Mouse (Mus musculus) limb, embryonic 15.5 days (tissue): ENCODE measurements around the gene Zcrb1. TPM values are rescaled to one million over a fixed set of nuclear protein-coding genes. Genes with fewer than 3 reads are reported as not detected.

Experiments
- ATAC-seq: fragments of 200-750 bp; cut with Nextera tagmentation; 2 replicates; pipeline ENCODE4 v1.8.0; 2017; ENCODE audit warnings: low read depth, moderate TSS enrichment; ENCODE audit not compliant: insufficient number of reproducible peaks, low FRiP score, low TSS enrichment
- H3K27ac ChIP-seq: fragments of 300-500 bp; sonication (generic); 2 replicates; pipeline ENCODE4 v1.5.1; 2015; ENCODE audit warnings: moderate library complexity, mild to moderate bottlenecking, inconsistent platforms
- H3K27me3 ChIP-seq: fragments of 300-500 bp; sonication (generic); 2 replicates; pipeline ENCODE4 v1.6.1; 2015; ENCODE audit warnings: inconsistent platforms
- H3K36me3 ChIP-seq: fragments of 300-500 bp; sonication (generic); 2 replicates; pipeline ENCODE4 v1.6.1; 2015; ENCODE audit warnings: inconsistent platforms
- H3K4me1 ChIP-seq: fragments of 300-500 bp; sonication (generic); 2 replicates; pipeline ENCODE4 v1.6.1; 2015; ENCODE audit warnings: inconsistent platforms
- H3K4me2 ChIP-seq: fragments of 300-500 bp; sonication (generic); 2 replicates; pipeline ENCODE4 v1.6.1; 2015; ENCODE audit warnings: mild to moderate bottlenecking, inconsistent platforms
- H3K4me3 ChIP-seq: fragments of 300-500 bp; sonication (generic); 2 replicates; pipeline ENCODE4 v1.5.1; 2015; ENCODE audit warnings: mild to moderate bottlenecking, inconsistent platforms
- H3K9ac ChIP-seq: fragments of 300-500 bp; sonication (generic); 2 replicates; pipeline ENCODE4 v1.6.1; 2015; ENCODE audit warnings: inconsistent platforms
- H3K9me3 ChIP-seq: fragments of 300-500 bp; sonication (generic); 2 replicates; pipeline ENCODE4 v1.6.1; 2016; ENCODE audit warnings: inconsistent platforms
- WGBS: fragments of 180-500 bp; shearing (Covaris S2); methylation state at CpG from one replicate; pipeline ENCODE4 v1.1.7; 2015; 5-methylcytosine and 5-hydroxymethylcytosine counted together
- polyA plus RNA-seq: library from polyadenylated mRNA; unstranded; fragments of >200 nt; fragmentation: Nextera tagmentation; extraction: Ambion mirVana; gene quantifications from 2 replicates; pipeline ENCODE4 v1.2.1, GENCODE M21; 2015

Zcrb1 gene
- polyA plus RNA-seq, 1 experiment from 2014 or later: 120 TPM

DNA sequence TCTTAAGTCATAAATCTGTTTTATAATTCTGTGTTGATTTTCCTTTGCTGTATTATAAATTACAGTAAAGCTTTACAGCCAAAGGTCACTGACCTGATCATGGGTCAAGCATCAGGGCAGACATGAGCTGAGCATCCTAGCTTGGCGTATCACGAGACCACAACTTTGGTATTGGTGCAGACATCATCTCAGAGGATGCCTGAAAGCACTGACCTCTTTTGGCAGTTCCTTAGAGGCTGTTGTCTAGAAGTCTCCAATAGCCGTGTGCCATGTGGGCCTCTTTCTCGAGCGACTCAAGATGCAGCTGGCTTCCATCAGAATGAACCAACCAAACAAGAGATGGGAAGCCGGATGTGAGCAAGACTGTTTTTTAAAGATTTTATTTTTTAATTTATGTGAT, 32.6 kb downstream of the Zcrb1 start:
- H3K4me2 ChIP-seq: no peak overlapping the region
- WGBS: 77% methylated on average over 6 of the region's 6 CpGs
- no peak overlapping the region for H3K4me3 ChIP-seq
- no peak overlapping the region for H3K9ac ChIP-seq
- no peaks in the 10 kb centered on the region for H3K4me1 ChIP-seq
- ATAC-seq: no peak
- H3K27me3 ChIP-seq: no peaks in the 10 kb centered on the region
- H3K9me3 ChIP-seq: no peaks in the 10 kb centered on the region
- no peaks in the 10 kb centered on the region for H3K36me3 ChIP-seq
- no peak overlapping the region for H3K27ac ChIP-seq

- no peaks in the 10 kb centered on the region for H3K27me3 ChIP-seq
- no peak overlapping the region for H3K4me3 ChIP-seq
- no peak overlapping the region for H3K27ac ChIP-seq
- H3K9me3 ChIP-seq: no peaks in the 10 kb centered on the region
- WGBS: 89% methylated on average over 19 of the region's 19 CpGs
- no peaks in the 10 kb centered on the region for H3K36me3 ChIP-seq
- no peak for ATAC-seq
- no peaks in the 10 kb centered on the region for H3K4me1 ChIP-seq
- H3K4me2 ChIP-seq: no peak overlapping the region
- H3K9ac ChIP-seq: no peak overlapping the region
These were observed 39.6 kb downstream of the Zcrb1 start for GRCm38 (mm10) chr15:93358346-93359095.

- Histone ChIP-seq H3K9ac (no peak overlapping the region), H3K4me3 (no peak overlapping the region), H3K27me3 (no peaks in the 10 kb centered on the region), H3K4me1 (peaks cover 7% of the 10 kb centered on the region), H3K27ac (no peak overlapping the region), H3K4me2 (no peak overlapping the region), H3K36me3 (no peaks in the 10 kb centered on the region), H3K9me3 (no peaks in the 10 kb centered on the region)
- 84% methylated on average over 10 of the region's 10 CpGs for WGBS
- no peak for ATAC-seq
These were observed 57.3 kb downstream of the Zcrb1 start for GRCm38 (mm10) chr15:93340630-93341379.

DNA sequence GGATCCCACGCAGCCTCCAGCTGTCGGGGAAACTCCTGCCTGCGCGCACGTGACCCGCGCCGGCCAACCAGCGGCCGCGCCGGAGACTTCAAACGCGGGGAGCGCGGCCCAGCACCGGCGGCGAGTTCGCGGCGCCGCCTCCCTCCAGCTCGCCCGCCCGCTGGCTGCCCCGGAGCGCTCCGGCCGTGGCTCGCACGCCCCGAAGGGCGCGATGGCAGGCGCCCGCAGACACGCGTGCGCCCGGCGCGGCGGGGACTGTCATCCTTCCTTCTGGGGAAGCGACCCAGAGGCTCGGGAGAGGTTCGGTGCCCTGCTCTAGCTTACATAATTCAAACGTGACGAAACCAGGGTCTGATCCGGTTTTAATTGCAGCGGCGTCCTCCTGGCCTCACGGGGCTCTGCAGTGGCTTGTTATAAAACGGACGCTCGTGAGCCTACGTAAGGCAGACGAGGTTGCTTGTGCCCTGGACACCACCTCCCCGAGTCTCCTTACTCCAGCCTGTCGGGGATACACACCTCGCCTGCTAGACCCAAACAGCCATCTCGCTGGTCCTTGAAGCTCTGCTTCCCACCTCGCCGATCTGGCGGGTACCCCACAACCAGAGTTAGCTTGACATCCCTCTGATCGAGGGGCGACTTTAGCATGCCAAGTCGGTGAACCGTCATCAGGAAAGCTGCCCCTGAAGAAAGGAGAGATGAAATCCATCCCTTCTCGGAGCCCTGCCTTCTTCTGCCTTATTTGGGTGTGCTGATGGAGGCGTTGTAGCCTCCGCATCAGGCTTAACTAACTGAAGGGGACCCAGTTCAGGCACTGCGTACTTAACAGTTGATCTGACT, 61.0 kb downstream of the Zcrb1 start, which contains the start of gene Yaf2:
Gene Yaf2, minus strand, starts transcription at position 11 of the 837 bp plus-strand sequence.
- H3K27me3 ChIP-seq: no peaks in the 10 kb centered on the region
- peak within 1 kb of the TSS; percentile 90 for H3K27ac ChIP-seq
- peak within 1 kb of the TSS; percentile 90 for H3K4me2 ChIP-seq
- H3K9me3 ChIP-seq: no peaks in the 10 kb centered on the region
- peaks cover 7% of the 10 kb centered on the region for H3K4me1 ChIP-seq
- H3K4me3 ChIP-seq: peak within 1 kb of the TSS; percentile 88
- peak within 1 kb of the TSS; percentile 86 for H3K9ac ChIP-seq
- ATAC-seq: peak; percentile 92
- WGBS: under 1% methylated on average over 66 of the region's 73 CpGs
- no peaks in the 10 kb centered on the region; the same call in 1 of the 2 replicates for H3K36me3 ChIP-seq

- H3K36me3 ChIP-seq: no peaks in the 10 kb centered on the region; the same call in 1 of the 2 replicates
- WGBS: no CpG with 5 or more reads among the region's 52 CpGs
- peak overlapping the region; percentile 90 for H3K27ac ChIP-seq
- peak overlapping the region; percentile 90 for H3K4me2 ChIP-seq
- peak overlapping the region; percentile 88 for H3K4me3 ChIP-seq
- ATAC-seq: no peak
- H3K4me1 ChIP-seq: peaks cover 7% of the 10 kb centered on the region
- H3K9ac ChIP-seq: peak overlapping the region; percentile 86
- no peaks in the 10 kb centered on the region for H3K9me3 ChIP-seq
- no peaks in the 10 kb centered on the region for H3K27me3 ChIP-seq
These were observed 61.5 kb downstream of the Zcrb1 start for GRCm38 (mm10) chr15:93336658-93336924.

Other genes starting within 250 kb of the Zcrb1 start
- 10.9 and 13.6 TPM in 2 replicates for gene Gxylt1, start 123.2 kb downstream of the Zcrb1 start, polyA plus RNA-seq
- 58.6 and 65.7 TPM in 2 replicates for gene Yaf2, start 61.4 kb downstream of the Zcrb1 start, polyA plus RNA-seq
- gene Pphln1, start within 50 bp of the Zcrb1 start, polyA plus RNA-seq: 41.3 and 47.4 TPM in 2 replicates
- gene Prickle1, start 197.6 kb upstream of the Zcrb1 start, polyA plus RNA-seq: 39.9 and 42.0 TPM in 2 replicates